Mouse (Mus musculus) left cerebral cortex, postnatal 25 days (tissue): ENCODE results near the gene Spdl1. TPM values are rescaled to one million over a fixed set of nuclear protein-coding genes. Genes with fewer than 3 reads are reported as not detected.
"Not testable (repeated sequence)": the region's sequence is repeated elsewhere in the genome, so short reads cannot be mapped to it uniquely, and the experiment has no call there.

Experiments
- DNase-seq, 2 experiments: peaks; one replicate each; pipeline ENCODE4 v3.0.0; 2022; ENCODE audit warnings: low spot score in 2 of 2, mixed read lengths in 1 of 2
- intact Hi-C: fragments of 180-260 bp; cut with DNase I; formaldehyde crosslinking; loops from one replicate; pipeline ENCODE4 v1.15.1; 2025
- total RNA-seq, 2 experiments: library from RNA; stranded (reverse); gene quantifications; 2 replicates each; pipeline ENCODE4 v1.2.3; 2021

Gene Spdl1
- total RNA-seq, 2 experiments from 2014 or later, result 0.32 to 0.73 TPM

- DNase-seq, result no peak
- intact Hi-C loops, result no loop called here
Observed at GRCm38 (mm10) chr11:34824791-34825190, 8.7 kb downstream of the Spdl1 start.

GRCm38 (mm10) chr11:34814767-34815166, 18.7 kb downstream of the Spdl1 start:
- intact Hi-C loops, result loop anchor here (2.0 to 5.0 kb wide), 2 partner anchors 586 to 662 kb away; no protein-coding TSS in a partner anchor
- peak in 1 of 2 experiments; percentile 21 for DNase-seq

- no peak for DNase-seq
- intact Hi-C loops, result loop anchor here (2.0 to 5.0 kb wide), 2 partner anchors 586 to 662 kb away; no protein-coding TSS in a partner anchor
Observed at GRCm38 (mm10) chr11:34814319-34814718, 19.1 kb downstream of the Spdl1 start.

- DNase-seq, intact Hi-C loops: not testable (repeated sequence)
Observed at GRCm38 (mm10) chr11:34805026-34805425, 28.4 kb downstream of the Spdl1 start.

- intact Hi-C loops, result loop anchor here (5.0 to 10.0 kb wide), 2 partner anchors 483 to 571 kb away; partner anchors contain the start of gene Fam196b
- not testable (repeated sequence) for DNase-seq
Observed at GRCm38 (mm10) chr11:34798066-34798465, 35.4 kb downstream of the Spdl1 start.

- peak; percentile 12 to 14 for DNase-seq
- intact Hi-C loops, result loop anchor here (5.0 to 10.0 kb wide), 2 partner anchors 481 to 569 kb away; partner anchors contain the start of gene Fam196b
Observed at GRCm38 (mm10) chr11:34796097-34796496, 37.3 kb downstream of the Spdl1 start.

- no peak for DNase-seq
- intact Hi-C loops, result loop anchor here (10.0 kb wide), 1 partner anchor 477 kb away; the partner anchor contains the start of gene Fam196b
Observed at GRCm38 (mm10) chr11:34791872-34792271, 41.6 kb downstream of the Spdl1 start.

GRCm38 (mm10) chr11:34784864-34785263, 48.6 kb downstream of the Spdl1 start:
- intact Hi-C loops, result no loop called here
- no peak for DNase-seq

GRCm38 (mm10) chr11:34783587-34784043, 49.8 kb downstream of the Spdl1 start, which contains the start of gene Dock2:
Dock2 (minus strand) TSS chr11:34783892.
- DNase-seq, result no peak
- intact Hi-C loops, result no loop called here

GRCm38 (mm10) chr11:34782516-34783430, 50.7 kb downstream of the Spdl1 start:
- peak in 1 of 2 experiments; percentile 7 for DNase-seq
- intact Hi-C loops, result no loop called here

GRCm38 (mm10) chr11:34780786-34781185, 52.7 kb downstream of the Spdl1 start:
- intact Hi-C loops, result no loop called here
- DNase-seq, result no peak

- intact Hi-C loops, result no loop called here
- no peak for DNase-seq
Observed at GRCm38 (mm10) chr11:34779966-34780365, 53.5 kb downstream of the Spdl1 start.

- no peak for DNase-seq
- intact Hi-C loops, result no loop called here
Observed at GRCm38 (mm10) chr11:34778351-34778750, 55.1 kb downstream of the Spdl1 start.

GRCm38 (mm10) chr11:34777529-34777928, 55.9 kb downstream of the Spdl1 start:
- no peak for DNase-seq
- intact Hi-C loops, result no loop called here

- DNase-seq, result no peak
- intact Hi-C loops, result no loop called here
Observed at GRCm38 (mm10) chr11:34776054-34776453, 57.4 kb downstream of the Spdl1 start.

GRCm38 (mm10) chr11:34774636-34775035, 58.8 kb downstream of the Spdl1 start:
- intact Hi-C loops, result no loop called here
- no peak for DNase-seq

- intact Hi-C loops, result no loop called here
- no peak for DNase-seq
Observed at GRCm38 (mm10) chr11:34773304-34773895, 60.0 kb downstream of the Spdl1 start.

- peak; percentile 13 to 22 for DNase-seq
- intact Hi-C loops, result no loop called here
Observed at GRCm38 (mm10) chr11:34771221-34771986, 62.0 kb downstream of the Spdl1 start.

GRCm38 (mm10) chr11:34770666-34771065, 62.8 kb downstream of the Spdl1 start:
- DNase-seq, result no peak
- intact Hi-C loops, result no loop called here
